Mouse (Mus musculus) ovary, postnatal 14 days (tissue): ENCODE measurements around the gene Nckap5.

ENCODE experiments used
- DNase-seq: peaks from one replicate; pipeline ENCODE4 v3.0.0; 2022; ENCODE audit warnings: low spot score

Gene Nckap5

GRCm38 (mm10) chr1:126360531-126361220, 469.9 kb downstream of the Nckap5 start:
- DNase-seq = no peak

- DNase-seq = no peak
Observed at GRCm38 (mm10) chr1:126360111-126360510, 470.5 kb downstream of the Nckap5 start.

GRCm38 (mm10) chr1:126341806-126342205, 488.8 kb downstream of the Nckap5 start:
- no peak for DNase-seq

- no peak for DNase-seq
Observed at GRCm38 (mm10) chr1:126339250-126339649, 491.3 kb downstream of the Nckap5 start.

GRCm38 (mm10) chr1:126334202-126334601, 496.4 kb downstream of the Nckap5 start:
- DNase-seq = no peak

GRCm38 (mm10) chr1:126332026-126332425, 498.6 kb downstream of the Nckap5 start:
- no peak for DNase-seq

GRCm38 (mm10) chr1:126320696-126321095, 509.9 kb downstream of the Nckap5 start:
- no peak for DNase-seq

GRCm38 (mm10) chr1:126317874-126318607, 512.6 kb downstream of the Nckap5 start:
- DNase-seq = no peak

- DNase-seq = no peak
Observed at GRCm38 (mm10) chr1:126317345-126317744, 513.3 kb downstream of the Nckap5 start.

- peak; percentile 15 for DNase-seq
Observed at GRCm38 (mm10) chr1:126316866-126317265, 513.7 kb downstream of the Nckap5 start.

- DNase-seq = no peak
Observed at GRCm38 (mm10) chr1:126301129-126301528, 529.5 kb downstream of the Nckap5 start.

GRCm38 (mm10) chr1:126264931-126265330, 565.7 kb downstream of the Nckap5 start:
- no peak for DNase-seq

- DNase-seq = no peak
Observed at GRCm38 (mm10) chr1:126254364-126254763, 576.2 kb downstream of the Nckap5 start.

- DNase-seq = no peak
Observed at GRCm38 (mm10) chr1:126253934-126254333, 576.7 kb downstream of the Nckap5 start.

GRCm38 (mm10) chr1:126233196-126233595, 597.4 kb downstream of the Nckap5 start:
- DNase-seq = no peak

GRCm38 (mm10) chr1:126231199-126231598, 599.4 kb downstream of the Nckap5 start:
- DNase-seq = no peak

- no peak for DNase-seq
Observed at GRCm38 (mm10) chr1:126210212-126210611, 620.4 kb downstream of the Nckap5 start.

- no peak for DNase-seq
Observed at GRCm38 (mm10) chr1:126209743-126210142, 620.9 kb downstream of the Nckap5 start.

- peak; percentile 1 for DNase-seq
Observed at GRCm38 (mm10) chr1:126209131-126209530, 621.5 kb downstream of the Nckap5 start.

- no peak for DNase-seq
Observed at GRCm38 (mm10) chr1:126196937-126197336, 633.7 kb downstream of the Nckap5 start.

GRCm38 (mm10) chr1:126190353-126190752, 640.2 kb downstream of the Nckap5 start:
- no peak for DNase-seq

- no peak for DNase-seq
Observed at GRCm38 (mm10) chr1:126183751-126184150, 646.8 kb downstream of the Nckap5 start.

GRCm38 (mm10) chr1:126168579-126168978, 662.0 kb downstream of the Nckap5 start:
- no peak for DNase-seq

- DNase-seq = no peak
Observed at GRCm38 (mm10) chr1:126168131-126168530, 662.5 kb downstream of the Nckap5 start.
